Mouse (Mus musculus): ENCODE results near the gene Lrrn1.

- no peak for TF ChIP-seq CTCF (IDR thresholded peaks at IDR 0.05; ENCODE audit: low read depth, low read length)
- TF ChIP-seq POLR2A (IDR thresholded peaks at IDR 0.05; ENCODE audit: insufficient read depth, low read length), result no peak
Observed at GRCm38 (mm10) chr6:107534533-107534932, 5.0 kb downstream of the Lrrn1 start.

All from ES-Bruce4 (cell line).